Mouse (Mus musculus) right cerebral cortex, postnatal 36 days (tissue): ENCODE measurements around the gene Pgd.
"Not testable (repeated sequence)": the region's sequence is repeated elsewhere in the genome, so short reads cannot be mapped to it uniquely, and the experiment has no call there.

ENCODE experiments used
- DNase-seq, 2 experiments: peaks; one replicate each; pipeline ENCODE4 v3.0.0; 2022; ENCODE audit warnings: low spot score in 2 of 2, mixed read lengths in 1 of 2

The Pgd gene

DNA sequence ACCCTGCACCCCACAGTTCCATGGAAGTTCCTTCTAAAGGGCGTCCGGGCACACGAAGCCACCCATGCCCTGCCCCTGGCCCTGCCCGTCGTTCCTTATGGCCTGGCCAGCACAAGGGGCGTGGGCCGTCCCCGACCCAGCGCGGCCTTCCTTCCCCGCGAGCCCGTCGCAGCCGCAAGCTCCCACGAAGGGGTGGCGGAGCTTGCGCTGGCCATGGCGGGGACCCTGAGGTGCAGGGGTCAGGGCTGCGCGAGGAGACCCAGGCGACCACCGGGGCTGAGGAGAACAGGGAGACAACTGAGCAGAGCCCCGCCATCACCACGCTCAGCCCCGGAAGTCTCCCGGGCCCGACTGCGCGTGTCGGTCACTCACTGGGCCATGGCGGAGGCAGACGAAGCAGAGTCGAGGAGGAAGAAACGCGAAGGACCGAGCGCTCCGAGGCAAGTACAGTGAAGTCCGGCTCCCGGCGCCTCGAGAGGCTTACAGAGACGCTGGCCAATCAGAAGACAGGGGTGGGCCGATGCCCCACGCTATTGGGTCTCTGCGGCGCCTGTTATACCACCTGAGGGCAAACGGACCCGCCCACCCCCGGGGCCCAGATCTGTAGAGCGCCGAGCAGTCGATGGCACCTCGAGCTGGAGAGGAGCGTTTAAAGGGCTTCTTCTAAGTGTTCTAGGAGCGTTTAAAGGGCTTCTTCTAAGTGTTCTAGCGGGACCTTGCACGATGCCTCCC, at the start of gene Pgd:
Gene Pgd, minus strand, starts transcription at position 557 of the 732 bp plus-strand sequence.
- peak; percentile 97 for DNase-seq

- no peak for DNase-seq
These were observed 49.4 kb upstream of the Pgd start for GRCm38 (mm10) chr4:149215982-149216381.

DNA sequence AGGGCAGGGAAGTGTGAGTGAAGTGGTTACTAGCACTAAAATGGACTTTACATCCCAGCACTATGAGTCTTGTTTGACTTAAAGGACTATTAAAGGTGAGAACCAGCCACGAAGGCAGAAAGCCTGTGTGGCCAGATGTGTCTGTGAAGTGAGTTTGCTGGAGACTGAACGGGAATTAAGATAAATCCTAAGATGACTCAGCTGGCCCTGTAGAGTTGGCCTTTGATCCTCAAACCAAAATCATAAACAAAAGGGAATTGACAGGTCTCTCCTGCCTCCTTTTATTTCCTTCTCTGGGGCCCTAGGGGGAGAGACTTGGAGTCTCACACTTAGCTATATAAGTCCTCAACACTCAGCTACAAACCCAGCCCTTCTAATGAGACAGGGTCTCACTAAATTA, 48.8 kb upstream of the Pgd start:
- DNase-seq = no peak

DNA sequence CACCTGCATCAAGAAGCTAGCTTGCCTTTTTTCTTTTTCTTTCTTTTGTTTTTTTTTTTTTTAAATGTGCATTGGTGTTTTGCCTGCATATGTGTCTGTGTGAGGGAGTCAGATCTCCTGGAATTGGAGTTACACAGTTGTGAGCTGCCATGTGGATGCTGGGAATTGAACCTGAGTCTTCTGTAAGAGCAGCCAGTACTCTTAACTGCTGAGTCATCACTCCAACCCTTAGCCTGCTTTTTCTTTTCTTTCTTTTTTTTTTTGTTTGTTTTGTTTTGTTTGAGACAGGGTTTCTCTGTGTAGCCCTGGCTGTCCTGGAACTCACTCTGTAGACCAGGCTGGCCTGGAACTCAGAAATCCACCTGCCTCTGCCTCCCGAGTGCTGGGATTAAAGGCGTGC, 47.9 kb upstream of the Pgd start:
- not testable (repeated sequence) for DNase-seq

GRCm38 (mm10) chr4:149213466-149213865, 46.9 kb upstream of the Pgd start:
- no peak for DNase-seq

DNA sequence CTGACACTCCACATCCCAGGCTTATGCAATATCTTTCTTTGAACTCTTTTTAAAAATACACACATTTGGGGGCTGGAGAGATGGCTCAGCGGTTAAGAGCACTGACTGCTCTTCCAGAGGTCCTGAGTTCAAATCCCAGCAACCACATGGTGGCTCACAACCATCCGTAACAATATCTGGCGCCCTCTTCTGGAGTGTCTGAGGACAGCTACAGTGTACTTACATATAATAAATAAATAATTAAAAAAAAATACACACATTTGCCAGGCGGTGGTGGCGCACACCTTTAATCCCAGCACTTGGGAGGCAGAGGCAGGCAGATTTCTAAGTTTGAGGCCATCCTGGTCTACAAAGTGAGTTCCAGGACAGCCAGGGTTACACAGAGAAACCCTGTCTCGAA, 44.9 kb upstream of the Pgd start:
- not testable (repeated sequence) for DNase-seq

GRCm38 (mm10) chr4:149202467-149202866, 35.9 kb upstream of the Pgd start:
- DNase-seq = no peak

DNA sequence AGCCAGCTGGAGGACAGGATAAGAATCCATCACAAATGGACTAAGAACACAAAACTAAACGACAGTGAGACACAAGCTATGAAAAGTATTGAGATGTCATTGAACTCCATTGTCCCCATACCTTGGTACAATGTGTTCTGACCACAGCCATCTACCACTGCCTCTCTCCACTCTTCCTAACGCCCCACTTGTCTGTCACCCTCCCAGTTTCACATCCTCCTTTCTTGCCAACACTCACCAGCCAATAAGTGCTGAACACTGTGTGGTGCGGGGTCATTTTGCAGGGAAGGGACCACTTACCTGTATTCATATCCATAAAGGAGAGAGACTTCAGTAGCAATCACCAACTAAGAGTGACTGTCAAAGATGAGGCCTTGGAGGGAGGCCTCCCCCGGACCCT, 34.5 kb upstream of the Pgd start:
- no peak for DNase-seq

DNA sequence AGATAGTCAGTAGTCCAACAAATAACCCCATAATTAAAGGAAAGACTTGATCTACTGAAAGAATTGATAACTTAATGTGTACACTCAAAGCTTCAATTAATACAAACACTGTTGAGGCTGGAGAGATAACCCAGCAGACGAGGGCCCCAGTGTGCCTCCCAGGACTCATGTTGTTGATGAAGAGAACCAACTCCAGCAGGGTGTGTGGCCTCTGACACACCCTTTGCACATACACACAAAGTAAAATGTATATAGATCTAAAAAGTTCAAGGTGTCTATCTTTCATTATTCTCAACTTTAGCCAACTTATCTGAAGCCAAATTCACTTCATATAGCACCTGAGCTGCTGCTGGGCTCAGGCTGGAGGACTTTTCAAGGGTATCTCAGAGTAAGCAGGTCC, 30.6 kb upstream of the Pgd start:
- DNase-seq = no peak

GRCm38 (mm10) chr4:149191103-149191502, 24.5 kb upstream of the Pgd start:
- DNase-seq = no peak

DNA sequence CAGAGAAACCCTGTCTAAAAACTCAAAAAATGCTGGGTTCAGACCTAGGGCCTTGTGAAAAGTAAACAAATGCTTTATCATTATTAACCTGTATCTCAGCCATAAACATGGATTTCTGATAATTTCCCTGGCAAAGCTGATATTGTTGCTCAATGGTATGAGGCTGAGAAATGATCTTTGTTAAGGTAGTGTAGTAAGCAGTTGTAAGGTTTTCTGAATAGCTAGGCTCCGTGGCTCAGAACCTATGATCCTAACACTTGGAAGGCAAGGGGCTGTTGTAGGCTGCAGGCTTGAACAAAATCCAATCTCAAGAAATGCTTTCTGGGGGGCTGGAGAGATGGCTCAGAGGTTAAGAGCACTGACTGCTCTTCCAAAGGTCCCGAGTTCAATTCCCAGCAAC, 22.0 kb upstream of the Pgd start:
- DNase-seq = no peak

DNA sequence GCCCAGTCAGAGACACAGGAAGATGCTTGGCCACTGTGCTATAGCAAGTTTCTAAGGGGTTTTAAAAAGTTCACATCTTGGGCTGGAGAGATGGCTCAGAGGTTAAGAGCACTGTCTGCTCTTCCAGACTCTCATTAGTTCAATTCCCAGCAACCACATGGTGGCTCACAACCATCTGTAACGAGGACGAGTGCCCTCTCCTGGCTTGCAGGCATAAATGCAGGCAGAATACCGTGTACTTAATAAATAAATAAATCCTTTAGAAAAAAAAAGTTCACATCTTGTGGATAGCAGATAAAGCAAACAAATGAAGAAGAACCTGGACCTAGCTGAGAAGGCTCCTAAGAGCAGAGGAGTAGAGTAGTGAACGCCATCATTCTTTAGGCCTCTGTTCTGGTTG, 16.2 kb upstream of the Pgd start:
- DNase-seq = no peak

GRCm38 (mm10) chr4:149182192-149182591, 15.6 kb upstream of the Pgd start:
- no peak for DNase-seq

GRCm38 (mm10) chr4:149179573-149179972, 13.0 kb upstream of the Pgd start:
- DNase-seq = no peak

DNA sequence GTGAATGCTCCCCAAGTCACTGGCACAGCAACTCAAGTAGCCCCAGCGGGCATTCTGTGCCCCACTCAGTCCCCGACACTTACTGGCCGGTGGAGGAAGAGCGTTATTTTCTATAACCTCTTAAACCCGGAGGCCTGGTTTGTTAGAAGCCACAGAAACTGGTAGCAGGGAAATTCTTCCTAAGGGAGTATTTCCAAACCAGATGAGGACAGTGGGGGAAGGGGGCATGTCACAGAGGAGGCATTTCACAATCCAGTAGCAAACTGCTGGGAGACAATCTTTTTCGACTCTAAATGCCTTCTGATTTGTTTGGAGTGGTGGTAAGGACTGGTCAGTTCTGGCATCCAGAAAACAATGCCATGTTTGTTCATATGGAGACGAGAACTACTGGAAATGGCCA, 12.6 kb upstream of the Pgd start:
- DNase-seq = no peak

DNA sequence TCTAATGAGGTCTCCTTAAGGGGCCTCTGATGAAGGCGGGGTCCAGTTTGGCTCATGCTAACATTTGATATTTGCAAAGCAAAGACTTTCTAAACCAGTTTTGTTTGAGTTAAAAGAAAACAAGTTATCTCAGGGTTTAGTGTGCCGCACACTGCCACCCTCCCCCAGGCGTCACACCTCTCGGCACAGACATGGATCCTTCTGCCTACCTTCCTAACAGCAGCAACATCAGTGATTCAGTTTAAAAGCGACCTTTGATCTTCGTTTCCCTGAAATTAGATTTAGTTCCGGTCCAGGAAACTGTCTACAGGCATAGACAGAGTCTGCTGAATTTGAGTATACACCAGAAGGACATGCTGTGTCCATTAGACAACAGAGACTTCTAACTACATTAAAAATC, 11.8 kb upstream of the Pgd start:
- no peak for DNase-seq

DNA sequence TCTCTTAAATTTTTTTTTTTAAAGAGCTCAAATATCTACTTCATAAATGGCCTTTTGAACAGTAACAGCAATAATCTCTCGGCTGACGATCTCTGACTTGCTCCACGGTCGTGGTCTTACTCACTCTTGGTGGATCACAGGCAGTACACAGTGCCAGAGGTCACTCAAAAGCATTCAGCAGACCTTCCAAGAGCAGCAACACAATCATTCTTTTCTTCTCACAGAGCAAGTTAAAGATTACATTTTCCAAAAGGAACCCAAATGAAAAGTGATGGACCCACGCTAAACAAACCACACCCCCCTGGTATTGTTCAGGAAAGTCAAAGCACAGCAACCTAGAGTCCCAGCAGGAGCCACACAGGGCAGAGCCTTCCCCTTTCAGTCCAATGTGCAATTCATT, 10.5 kb upstream of the Pgd start:
- DNase-seq = no peak

DNA sequence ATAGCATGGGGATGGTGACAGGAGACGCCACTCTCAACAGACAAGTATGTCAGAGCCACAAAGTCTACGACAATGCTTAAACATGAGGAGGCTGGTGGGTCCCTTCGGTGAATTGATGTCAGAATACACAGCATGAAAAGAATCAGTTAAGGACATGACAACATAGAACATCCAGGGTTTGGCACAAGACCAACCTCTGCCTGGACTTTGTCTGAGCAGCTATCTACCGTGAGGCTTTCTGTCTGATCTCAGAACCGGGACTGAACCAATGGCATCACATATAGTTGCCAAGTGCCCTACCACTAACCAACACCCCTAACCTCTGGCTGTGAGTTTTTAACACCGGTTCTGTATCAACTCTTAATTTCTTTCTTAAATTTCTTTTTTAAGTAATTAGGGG, 10.1 kb upstream of the Pgd start:
- DNase-seq = no peak

DNA sequence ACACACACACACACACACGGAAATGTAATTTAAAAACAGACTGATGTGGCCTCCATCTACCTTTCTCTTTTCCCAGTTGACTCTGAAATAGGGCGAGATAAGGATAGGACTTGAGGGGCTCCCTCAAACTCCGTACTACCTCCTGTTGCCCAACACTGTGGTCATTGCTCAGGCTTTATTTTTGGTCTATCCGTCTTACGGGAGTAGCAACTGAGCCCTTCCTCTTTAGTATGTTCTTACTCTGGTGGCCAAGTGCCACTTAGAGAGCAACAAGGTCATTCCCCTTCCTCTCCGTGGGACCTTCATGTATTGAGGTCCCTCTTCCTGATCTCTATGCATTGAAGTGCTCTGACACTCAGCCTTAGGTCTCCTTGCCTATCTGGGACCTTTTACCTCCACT, 7.1 kb upstream of the Pgd start:
- no peak for DNase-seq

GRCm38 (mm10) chr4:149172666-149173065, 6.1 kb upstream of the Pgd start:
- DNase-seq = no peak

DNA sequence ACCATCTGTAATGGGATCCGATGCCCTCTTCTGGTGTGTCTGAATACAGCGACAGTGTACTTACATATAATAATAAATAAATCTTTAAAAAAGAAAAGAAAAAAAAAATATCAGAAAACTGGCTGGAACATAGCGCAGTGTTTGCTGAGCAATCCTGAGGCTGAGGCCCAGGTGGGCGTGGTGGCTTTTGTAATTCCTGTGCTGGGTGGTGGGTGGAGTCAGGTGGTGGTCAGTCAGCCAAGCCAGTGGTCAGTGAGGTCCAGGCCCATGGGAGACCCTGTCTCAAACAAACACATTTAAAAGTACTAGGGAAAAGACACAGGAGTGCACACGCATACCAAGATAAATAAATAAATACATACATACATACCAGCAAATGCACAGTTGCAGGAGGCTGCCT, 5.5 kb upstream of the Pgd start:
- no peak for DNase-seq

- no peak for DNase-seq
These were observed 5.0 kb upstream of the Pgd start for GRCm38 (mm10) chr4:149171581-149171981.

DNA sequence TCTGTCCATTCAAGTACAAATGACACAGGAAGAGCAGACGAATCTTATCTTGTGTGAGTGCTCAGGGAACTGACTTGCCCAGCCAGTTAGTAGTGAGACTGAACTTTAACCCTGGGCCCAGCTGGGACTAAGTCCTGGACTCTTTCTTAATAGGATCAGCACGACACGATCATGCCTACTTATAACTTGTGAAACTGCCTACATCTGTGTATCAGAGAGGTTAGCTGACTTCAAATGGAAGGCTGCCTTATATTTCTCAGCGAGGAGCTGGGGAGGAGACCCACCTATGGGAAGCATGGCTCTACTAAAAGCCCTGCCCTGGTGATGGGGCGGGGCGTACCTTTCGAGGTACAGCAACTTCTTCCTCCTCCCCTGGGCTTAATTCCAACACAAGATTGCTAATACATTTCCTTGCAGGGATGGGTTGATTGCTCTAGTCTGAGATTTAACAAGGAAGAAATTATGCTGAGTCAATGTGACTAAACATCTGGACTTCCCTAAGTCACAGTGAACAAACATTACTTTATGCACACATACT, 3.9 kb upstream of the Pgd start:
- DNase-seq = no peak

DNA sequence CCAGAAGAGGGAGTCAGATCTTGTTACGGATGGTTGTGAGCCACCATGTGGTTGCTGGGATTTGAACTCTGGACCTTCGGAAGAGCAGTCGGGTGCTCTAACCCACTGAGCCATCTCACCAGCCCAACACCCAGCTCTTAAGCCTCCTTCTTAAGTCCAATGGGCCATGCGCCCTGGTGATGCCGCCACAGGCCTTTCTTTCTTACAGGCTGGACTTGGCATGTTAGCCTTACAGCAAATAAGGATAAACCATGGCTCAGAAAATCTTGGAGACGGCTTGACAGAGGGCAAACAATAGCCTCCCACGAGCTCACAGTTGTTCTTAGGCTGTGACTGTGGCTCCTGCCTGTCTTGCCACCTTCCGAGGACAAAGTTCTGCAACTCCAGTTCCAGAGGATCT, 3.4 kb upstream of the Pgd start:
- DNase-seq = not testable (repeated sequence)
